Mouse (Mus musculus) embryo, embryonic 11 days (tissue): ENCODE results near the gene Lbhd2.
A peak's percentile ranks its signal among the peaks of the same experiment; 100 is the strongest.

Experiments used
- DNase-seq: peaks from one replicate; pipeline ENCODE4 v3.0.0-alpha.2; 2015

Lbhd2 gene

DNA sequence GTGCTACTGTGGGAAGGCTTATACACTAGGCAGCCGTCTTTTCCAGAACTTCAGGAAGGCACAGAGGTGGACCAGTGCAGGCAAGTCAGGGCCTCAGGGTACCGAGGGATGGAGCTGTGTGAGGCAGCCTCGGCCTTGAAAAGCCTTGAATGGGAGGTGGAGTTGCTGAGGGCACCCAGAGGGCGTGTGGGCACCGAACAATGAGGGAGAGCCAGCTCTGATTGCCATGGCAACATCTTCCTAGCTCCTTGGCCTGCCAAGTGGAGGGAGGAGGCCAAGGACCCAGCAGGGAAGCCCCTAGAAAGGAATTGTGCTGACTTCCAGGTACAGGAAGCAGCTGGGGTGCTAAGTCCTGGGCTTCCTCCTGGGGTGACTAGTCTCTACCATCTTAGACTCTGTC, 3.0 kb downstream of the Lbhd2 start:
- no peak for DNase-seq

GRCm38 (mm10) chr12:111411631-111412355, 5.2 kb downstream of the Lbhd2 start:
- no peak for DNase-seq

- no peak for DNase-seq
These were observed 6.1 kb downstream of the Lbhd2 start for GRCm38 (mm10) chr12:111412581-111413284.

DNA sequence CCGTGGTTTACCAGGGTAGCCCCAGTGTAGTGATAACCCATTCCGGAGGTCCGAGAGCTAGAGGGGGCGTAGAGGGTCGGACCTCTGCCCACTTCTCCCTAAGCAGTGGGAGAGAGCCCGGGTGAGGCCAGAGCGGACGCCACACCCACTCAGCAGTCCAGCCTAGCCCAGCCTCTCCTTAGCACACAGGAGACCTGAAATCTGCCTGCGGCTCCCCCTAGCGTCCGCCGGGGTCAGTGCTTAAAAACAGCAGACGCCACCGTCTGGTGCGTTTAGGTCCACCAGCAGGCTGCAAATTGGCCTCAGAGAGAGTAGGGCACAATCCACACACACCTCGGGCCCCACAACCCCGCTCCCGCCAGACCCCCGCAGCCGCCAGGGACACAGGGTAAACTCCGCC, 6.7 kb downstream of the Lbhd2 start:
- peak; percentile 92 for DNase-seq

DNA sequence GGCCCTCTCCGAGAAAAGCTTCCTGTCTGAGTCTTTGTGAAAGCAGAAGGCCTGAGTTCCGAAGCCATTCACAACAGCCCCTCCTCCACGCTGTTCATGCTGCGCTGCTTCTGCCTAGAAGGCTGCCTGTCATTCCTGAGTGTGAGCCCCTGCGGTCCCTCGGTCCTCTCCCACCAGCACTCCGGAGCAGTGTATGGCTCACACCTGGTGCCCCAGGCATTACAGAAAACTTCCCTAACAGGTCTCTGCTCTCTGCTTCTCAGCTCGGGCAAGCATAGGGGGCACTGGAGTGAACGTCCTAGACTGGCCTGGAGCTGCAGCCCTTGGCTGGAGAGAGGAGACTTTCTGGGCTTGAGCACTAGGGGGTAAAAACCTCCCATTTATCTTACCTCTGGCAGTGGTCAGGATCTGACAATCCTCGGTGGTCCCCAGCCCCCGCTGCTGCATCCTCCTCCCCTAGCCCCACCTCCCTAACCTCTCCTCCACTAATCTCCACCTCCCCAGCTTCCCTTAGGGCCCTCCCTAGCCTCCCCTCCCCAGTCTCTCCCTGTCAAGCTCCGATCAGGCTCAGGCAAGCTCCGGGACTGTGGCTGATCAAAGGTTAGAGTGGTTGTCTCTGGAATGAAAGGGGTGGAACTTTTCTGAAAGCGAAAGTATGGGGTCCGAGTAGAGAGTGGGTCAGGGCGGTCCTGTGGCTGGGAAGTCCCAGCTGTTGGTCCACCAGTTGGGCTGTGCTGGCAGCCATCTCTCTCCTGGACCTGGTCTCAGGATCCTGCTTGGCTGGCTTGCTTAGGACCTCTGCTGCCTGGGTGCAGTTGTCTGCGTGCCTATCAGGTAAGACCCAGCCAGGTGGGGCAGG, 10.5 kb downstream of the Lbhd2 start, which contains the start of gene Exoc3l4:
Gene Exoc3l4, plus strand, starts transcription at position 97 of the 859 bp plus-strand sequence.
- DNase-seq, result peak; percentile 65

DNA sequence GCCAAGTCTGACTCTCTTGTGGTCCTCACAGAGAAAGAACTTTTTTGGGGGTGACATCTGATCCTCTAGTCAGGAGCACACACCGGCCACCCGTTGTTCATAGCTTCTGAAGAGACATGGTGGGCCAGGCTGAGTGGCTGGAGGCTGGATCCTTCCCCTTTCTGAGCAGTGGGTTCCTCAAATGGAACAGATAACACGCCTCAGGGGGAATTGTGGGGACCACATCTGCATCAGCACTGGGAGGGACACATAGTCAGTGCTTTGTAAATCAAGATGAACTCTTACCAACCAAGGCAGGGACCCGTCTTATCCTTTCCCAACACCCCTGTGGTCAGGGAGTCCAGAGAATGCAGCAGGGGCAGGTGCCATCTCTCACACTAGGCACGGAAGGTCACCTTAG, 13.3 kb downstream of the Lbhd2 start:
- no peak for DNase-seq

- DNase-seq, result no peak
These were observed 14.5 kb downstream of the Lbhd2 start for GRCm38 (mm10) chr12:111420946-111421709.

GRCm38 (mm10) chr12:111422852-111423251, 16.2 kb downstream of the Lbhd2 start:
- no peak for DNase-seq

DNA sequence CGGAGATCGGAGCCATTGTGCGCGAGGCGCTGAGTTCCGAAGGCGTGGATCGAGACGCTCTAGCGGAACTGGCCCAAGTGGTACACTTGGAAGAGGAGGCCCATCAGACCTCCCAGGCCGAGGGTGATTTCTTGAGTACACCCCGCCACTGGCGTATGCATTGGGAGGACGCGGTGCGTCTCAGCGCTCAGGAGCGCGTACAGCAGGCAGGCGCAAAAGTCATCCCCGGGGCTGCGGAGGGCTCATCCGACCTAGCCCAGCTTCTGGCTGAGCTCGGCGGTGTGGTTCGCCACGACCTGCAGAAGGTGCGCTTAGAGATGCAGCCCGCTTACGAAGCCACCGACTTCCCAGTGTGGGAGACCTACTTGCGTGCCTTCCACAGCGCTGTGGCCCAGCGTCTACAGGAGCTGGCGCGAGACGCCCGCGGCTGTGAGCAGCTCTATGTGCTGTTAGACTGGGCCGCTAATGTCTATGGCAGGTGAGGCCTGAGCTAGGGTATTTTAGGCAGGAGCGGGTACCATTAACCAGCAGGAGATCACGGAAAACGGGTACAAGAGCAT, 17.0 kb downstream of the Lbhd2 start:
- DNase-seq, result no peak

GRCm38 (mm10) chr12:111424547-111424946, 17.9 kb downstream of the Lbhd2 start:
- DNase-seq, result no peak

- peak; percentile 86 for DNase-seq
These were observed 18.6 kb downstream of the Lbhd2 start for GRCm38 (mm10) chr12:111425258-111425657.

DNA sequence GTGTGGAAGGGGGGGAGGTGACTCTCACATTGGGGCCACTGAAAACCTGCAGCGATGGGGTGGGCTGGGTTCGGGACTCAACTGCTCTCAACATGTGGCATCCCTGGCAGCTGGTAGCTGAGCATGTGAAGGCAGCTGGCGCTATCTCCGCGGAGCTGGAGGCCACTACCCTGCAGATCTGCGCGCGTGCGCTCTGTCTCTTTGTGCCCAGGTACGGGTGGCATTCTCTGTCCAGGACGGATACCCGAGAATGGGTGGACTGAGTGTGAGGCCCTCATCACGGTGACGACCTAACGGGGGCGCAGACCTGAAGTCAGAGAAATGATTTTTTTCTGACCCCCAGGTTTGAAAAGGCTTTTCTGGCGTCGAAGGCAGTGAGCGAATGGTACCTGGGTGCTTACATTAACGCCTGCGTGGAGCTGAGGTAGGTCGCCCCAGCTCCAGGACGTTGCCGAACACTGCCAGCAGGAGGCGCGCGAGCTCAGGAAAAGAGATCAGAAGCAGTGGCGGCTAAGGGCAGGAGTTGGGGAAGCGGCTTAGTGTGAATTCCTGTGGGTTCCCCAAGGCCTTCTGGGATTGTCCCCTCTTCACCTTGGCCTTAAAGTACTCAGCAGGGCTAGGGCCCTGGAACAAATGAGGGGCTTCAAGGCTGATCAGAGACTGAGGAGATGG, 19.3 kb downstream of the Lbhd2 start:
- peak; percentile 90 for DNase-seq

DNA sequence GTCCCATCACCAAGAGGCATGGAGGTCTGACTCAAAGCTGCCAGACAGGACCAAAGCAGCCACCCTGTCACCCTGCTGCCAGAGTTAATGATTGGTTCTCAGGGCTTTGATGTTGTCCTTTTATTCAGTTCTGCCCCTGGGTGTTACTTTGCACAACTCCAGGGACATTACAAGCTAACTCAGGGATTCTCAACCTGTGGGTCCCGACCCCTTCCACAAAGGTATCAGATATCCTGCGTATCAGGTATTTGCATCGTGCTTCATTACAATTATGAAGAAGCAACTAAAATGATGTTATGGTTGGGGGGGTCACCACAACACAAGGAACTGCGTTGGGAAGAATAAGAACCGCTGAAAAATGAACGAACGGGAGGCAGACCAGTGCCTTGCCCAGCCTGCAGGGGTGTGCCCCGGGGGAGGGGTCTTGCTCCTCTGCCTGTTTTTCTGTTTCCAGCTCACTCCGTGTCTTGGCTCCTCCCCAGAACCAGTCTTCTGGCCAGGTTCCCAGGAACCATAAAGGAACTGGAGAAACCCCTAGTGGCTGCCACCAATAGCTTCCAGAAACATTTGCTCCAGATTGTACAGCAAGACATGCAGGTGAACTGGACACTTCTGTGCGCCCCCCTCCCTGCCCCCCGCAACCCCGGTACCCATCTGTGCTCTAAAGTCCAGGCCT, 21.0 kb downstream of the Lbhd2 start:
- no peak for DNase-seq

DNA sequence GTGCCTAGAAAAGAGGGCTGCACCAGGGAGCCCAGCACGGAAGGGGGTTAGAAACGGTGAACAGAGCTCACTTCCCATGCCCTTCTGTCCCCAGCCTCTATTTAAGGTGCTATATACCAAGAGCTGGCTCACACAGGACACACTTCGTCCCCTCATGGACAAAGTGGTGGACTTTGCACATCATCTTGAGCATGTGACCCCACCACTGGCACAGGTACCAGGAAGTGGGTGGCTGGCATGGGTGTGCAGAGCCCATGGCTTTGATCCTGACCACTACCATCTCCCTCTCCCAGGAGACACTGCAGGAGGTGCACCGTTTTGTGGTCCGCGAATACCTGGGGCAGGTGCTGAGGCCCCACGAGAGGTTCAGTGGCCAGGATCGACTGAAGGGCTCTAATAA, 21.8 kb downstream of the Lbhd2 start:
- no peak for DNase-seq

DNA sequence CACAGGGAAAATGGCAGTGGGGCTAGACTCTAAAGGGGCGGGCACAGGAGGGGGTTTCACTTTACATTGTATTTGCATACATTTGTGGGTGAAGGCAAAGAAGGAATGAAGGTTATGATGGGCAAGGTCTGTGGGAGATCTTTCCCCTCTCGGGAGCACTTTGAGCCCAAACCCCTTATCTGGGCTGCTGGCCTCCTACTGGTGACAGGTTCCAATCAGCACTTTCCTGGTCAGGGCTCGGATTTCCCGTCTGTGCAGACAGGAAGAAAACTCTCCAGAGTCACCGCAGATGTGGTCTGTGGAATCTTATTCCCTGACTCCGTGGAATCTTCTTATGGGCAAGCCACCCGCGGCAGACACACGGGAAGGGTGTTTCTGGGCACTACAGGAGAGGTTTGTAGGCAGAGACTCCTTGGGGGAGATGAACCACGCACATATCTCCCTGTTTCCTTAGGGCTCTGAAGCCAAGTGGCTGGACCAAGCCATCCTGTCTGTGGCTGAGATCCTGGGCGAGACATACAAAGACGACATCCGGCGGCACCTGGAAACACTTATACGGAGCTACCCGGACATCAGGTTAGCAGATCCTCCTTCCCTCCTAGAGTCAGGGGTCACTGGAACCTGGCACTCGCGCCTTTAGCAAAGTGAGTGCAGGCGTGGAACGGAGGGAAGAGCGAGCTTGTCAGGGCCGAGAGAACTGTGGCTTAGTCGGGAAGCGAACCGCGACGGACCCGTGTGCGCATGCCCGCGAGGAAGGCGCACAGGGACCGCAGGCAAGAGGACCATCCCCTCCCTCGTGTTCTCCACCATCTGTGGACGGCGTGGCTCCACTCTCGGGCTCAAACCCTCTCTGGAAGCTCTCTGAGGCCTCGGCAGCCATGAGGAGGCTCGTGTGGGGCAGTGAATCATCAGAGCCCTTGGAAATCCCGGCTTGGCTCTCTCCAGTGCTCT, 22.6 kb downstream of the Lbhd2 start:
- DNase-seq, result peak; percentile 79

DNA sequence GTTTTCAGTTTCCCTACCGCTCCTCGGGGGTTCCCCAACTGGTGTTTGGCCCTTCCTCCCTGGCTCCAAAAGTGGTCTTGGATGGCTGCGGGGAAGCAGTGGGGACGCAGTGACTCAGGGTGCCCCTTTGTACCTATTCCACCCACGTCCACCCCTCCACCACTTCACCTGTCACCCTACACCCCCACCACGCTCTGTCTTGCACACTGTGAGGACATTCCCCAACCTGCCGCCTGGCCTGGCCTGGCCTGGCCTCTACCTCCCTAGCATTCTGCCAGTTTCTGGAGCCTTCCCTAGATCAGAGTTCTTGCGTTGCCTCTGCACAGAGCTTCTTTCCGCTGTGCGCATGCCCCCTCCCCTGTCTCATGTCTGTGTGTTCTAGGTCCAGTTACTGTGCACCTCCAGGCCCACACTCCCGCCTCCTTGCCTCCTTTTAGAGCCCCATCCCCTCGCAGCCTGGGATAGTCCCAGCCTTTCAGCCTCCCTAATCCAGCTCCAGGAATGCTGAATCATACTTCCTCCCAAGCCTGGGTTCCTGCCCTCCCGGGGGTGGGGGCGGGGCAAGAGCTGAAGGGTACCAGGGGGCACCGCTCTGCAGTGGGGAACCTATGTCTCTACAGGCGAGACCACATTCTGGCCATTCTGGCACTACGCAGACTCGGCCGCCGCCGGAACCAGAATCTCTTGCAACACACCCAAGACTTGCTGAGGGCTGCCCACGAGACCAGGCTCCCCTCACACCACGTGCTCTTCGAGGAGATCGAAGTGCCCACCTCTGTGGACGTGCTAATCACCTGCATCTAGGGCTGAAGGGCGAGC, 23.6 kb downstream of the Lbhd2 start:
- DNase-seq, result no peak

GRCm38 (mm10) chr12:111430868-111431817, 24.5 kb downstream of the Lbhd2 start:
- DNase-seq, result no peak

DNA sequence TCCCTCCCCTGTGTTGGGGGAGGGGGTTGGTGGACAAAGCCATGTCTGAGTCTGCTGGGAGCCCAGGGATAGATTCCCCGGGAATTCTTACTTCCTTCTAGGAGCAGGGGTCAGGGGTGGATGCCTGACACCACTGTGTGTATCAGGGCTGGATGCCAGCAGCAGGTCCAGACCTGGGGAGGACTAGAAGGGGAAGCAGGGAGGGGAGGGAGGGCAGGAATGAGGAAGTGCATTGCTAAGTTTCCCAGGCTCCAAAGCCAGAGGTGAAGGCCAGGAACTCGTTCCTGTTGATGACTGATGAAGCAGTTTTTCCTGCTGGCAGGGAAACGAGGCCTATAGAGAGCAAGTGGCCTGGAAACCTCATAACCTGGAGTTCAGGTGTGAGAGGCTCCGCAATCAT, 25.5 kb downstream of the Lbhd2 start:
- DNase-seq, result no peak
